Mouse (Mus musculus) stomach, embryonic 15.5 days (tissue): ENCODE measurements around the gene Arhgef7. TPM values are rescaled to one million over a fixed set of nuclear protein-coding genes. Genes with fewer than 3 reads are reported as not detected.

Source experiments
- ATAC-seq: fragments of 200-750 bp; cut with Nextera tagmentation; 2 replicates; pipeline ENCODE4 v1.8.0; 2017; ENCODE audit warnings: low read depth, moderate number of reproducible peaks, moderate TSS enrichment; ENCODE audit not compliant: insufficient read depth, low FRiP score
- H3K27ac ChIP-seq: fragments of 300-500 bp; sonication (generic); 2 replicates; pipeline ENCODE4 v1.5.1; 2015; ENCODE audit warnings: mild to moderate bottlenecking, inconsistent platforms
- H3K27me3 ChIP-seq: fragments of 300-500 bp; sonication (generic); replicated peaks from 2 replicates; pipeline ENCODE4 v1.6.1; 2015; ENCODE audit warnings: inconsistent platforms
- H3K36me3 ChIP-seq: fragments of 300-500 bp; sonication (generic); 2 replicates; pipeline ENCODE4 v1.6.1; 2015; ENCODE audit warnings: inconsistent platforms
- H3K4me1 ChIP-seq: fragments of 300-500 bp; sonication (generic); 2 replicates; pipeline ENCODE4 v1.6.1; 2015; ENCODE audit warnings: inconsistent platforms
- H3K4me2 ChIP-seq: fragments of 300-500 bp; sonication (generic); 2 replicates; pipeline ENCODE4 v1.6.1; 2015; ENCODE audit warnings: mild to moderate bottlenecking, inconsistent platforms
- H3K4me3 ChIP-seq: fragments of 300-500 bp; sonication (generic); replicated peaks from 2 replicates; pipeline ENCODE4 v1.5.1; 2015; ENCODE audit warnings: inconsistent platforms
- H3K9ac ChIP-seq: fragments of 300-500 bp; sonication (generic); 2 replicates; pipeline ENCODE4 v1.6.1; 2015; ENCODE audit warnings: inconsistent platforms
- H3K9me3 ChIP-seq: fragments of 300-500 bp; sonication (generic); 2 replicates; pipeline ENCODE4 v1.6.1; 2016; ENCODE audit warnings: inconsistent platforms
- WGBS: fragments of 180-500 bp; shearing (Covaris S2); methylation state at CpG from one replicate; pipeline ENCODE4 v1.1.7; 2015; 5-methylcytosine and 5-hydroxymethylcytosine counted together
- polyA plus RNA-seq: library from polyadenylated mRNA; unstranded; fragments of >200 nt; fragmentation: Nextera tagmentation; extraction: Ambion mirVana; gene quantifications from 2 replicates; pipeline ENCODE4 v1.2.1, GENCODE M21; 2015

Arhgef7 gene
- polyA plus RNA-seq, 1 experiment from 2014 or later = 29.3 TPM

- H3K9me3 ChIP-seq = no peaks in the 10 kb centered on the region
- ATAC-seq = no peak
- H3K27ac ChIP-seq = no peak overlapping the region
- no peaks in the 10 kb centered on the region for H3K27me3 ChIP-seq
- H3K36me3 ChIP-seq = no peaks in the 10 kb centered on the region
- H3K4me1 ChIP-seq = peaks cover 3% of the 10 kb centered on the region; the same call in 1 of the 2 replicates
- no peak overlapping the region for H3K4me3 ChIP-seq
- no peak overlapping the region for H3K9ac ChIP-seq
- H3K4me2 ChIP-seq = no peak overlapping the region
- WGBS = 69% methylated on average over 11 of the region's 11 CpGs
Measured at GRCm38 (mm10) chr8:11753155-11753941, 25.8 kb downstream of the Arhgef7 start.

DNA sequence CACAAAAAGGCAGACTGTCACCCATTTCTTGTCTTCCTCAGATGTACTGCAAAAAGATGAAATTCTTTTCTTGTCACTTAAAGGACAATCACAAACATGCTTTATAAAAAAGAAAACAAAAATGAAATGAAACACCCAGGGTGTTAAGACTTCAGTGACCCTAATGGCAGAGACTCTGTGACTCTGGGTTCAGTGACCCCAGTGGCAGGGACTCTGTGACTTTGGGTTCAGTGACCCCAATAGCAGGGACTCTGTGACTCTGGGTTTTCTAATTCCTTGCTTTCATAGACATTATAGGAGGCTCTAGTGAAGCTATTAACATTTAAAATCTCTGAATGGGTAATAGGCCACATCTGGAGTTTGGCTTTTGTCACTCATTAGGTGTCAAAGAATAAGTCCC, 27.2 kb downstream of the Arhgef7 start:
- Histone ChIP-seq H3K4me2 (no peak overlapping the region), H3K9me3 (no peaks in the 10 kb centered on the region), H3K27me3 (no peaks in the 10 kb centered on the region), H3K4me3 (no peak overlapping the region), H3K4me1 (peaks cover 3% of the 10 kb centered on the region), H3K27ac (no peak overlapping the region), H3K36me3 (no peaks in the 10 kb centered on the region), H3K9ac (no peak overlapping the region)
- ATAC-seq = no peak

- Histone ChIP-seq H3K9ac (no peak overlapping the region), H3K27me3 (no peaks in the 10 kb centered on the region), H3K4me1 (peaks cover 3% of the 10 kb centered on the region), H3K27ac (no peak overlapping the region), H3K4me2 (no peak overlapping the region), H3K4me3 (no peak overlapping the region), H3K9me3 (no peaks in the 10 kb centered on the region), H3K36me3 (no peaks in the 10 kb centered on the region)
- ATAC-seq = no peak
- 14% methylated on average over 5 of the region's 5 CpGs for WGBS
Measured at GRCm38 (mm10) chr8:11755873-11756272, 28.4 kb downstream of the Arhgef7 start.

GRCm38 (mm10) chr8:11757568-11758481, 30.3 kb downstream of the Arhgef7 start:
- no peaks in the 10 kb centered on the region for H3K36me3 ChIP-seq
- ATAC-seq = peak; percentile 94
- peak overlapping the region; percentile 93 for H3K4me3 ChIP-seq
- peak overlapping the region; percentile 76 for H3K4me2 ChIP-seq
- peaks cover 3% of the 10 kb centered on the region for H3K4me1 ChIP-seq
- peak overlapping the region; percentile 70 for H3K9ac ChIP-seq
- peak overlapping the region; percentile 91 for H3K27ac ChIP-seq
- 1% methylated on average over 51 of the region's 59 CpGs for WGBS
- no peaks in the 10 kb centered on the region for H3K9me3 ChIP-seq
- H3K27me3 ChIP-seq = no peaks in the 10 kb centered on the region

DNA sequence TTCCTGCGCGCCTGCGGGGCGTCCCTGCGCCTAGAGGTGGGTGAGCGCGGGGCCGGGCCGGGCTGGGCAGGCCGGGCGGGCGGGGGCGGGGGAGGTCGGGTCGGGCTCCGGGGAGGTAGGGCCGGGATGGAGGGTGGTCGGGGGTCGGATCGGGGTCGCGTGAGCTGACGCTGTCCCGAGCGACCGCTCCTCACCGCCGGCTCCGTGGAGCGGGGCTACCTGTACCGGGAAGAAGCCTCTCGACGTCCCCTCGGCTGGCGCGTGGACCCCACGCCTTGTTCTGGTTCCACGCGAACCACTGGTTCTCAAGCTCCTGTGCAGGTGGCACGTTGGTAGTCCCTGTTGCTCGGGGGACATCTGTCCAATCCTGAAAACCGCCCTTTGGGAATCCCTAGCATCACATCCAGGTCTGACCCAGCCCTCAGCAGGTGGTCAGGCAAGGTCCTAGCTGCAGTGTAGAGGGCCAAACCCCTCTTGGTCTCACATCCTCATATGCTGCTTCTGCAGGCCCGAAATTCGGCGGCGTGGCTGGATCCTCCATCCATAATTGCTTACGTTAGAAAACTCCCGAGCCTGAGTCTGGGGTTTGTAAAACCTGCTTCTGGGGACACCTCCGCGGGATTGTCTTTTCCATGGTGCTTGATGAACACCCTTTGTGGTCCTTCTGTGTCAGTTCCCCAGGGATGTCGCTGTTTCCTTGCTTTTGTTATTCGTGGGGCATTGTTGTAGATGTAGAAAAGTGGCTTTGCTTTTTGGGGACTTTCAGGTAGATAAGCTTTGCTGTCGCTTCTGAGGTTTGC, 31.2 kb downstream of the Arhgef7 start:
- under 1% methylated on average over 42 of the region's 53 CpGs for WGBS
- Histone ChIP-seq H3K9me3 (no peaks in the 10 kb centered on the region), H3K4me2 (peak overlapping the region; percentile 76), H3K4me1 (peaks cover 3% of the 10 kb centered on the region), H3K36me3 (no peaks in the 10 kb centered on the region), H3K27ac (peak overlapping the region; percentile 91), H3K4me3 (peak overlapping the region; percentile 93), H3K27me3 (no peaks in the 10 kb centered on the region), H3K9ac (peak overlapping the region; percentile 70)
- peak; percentile 5 for ATAC-seq

- Histone ChIP-seq H3K4me3 (no peak overlapping the region), H3K27ac (no peak overlapping the region), H3K9ac (no peak overlapping the region), H3K9me3 (no peaks in the 10 kb centered on the region), H3K27me3 (no peaks in the 10 kb centered on the region), H3K4me2 (no peak overlapping the region), H3K4me1 (peaks cover 3% of the 10 kb centered on the region), H3K36me3 (no peaks in the 10 kb centered on the region)
- 87% methylated on average over 6 of the region's 6 CpGs for WGBS
- no peak for ATAC-seq
Measured at GRCm38 (mm10) chr8:11761551-11761950, 34.0 kb downstream of the Arhgef7 start.

GRCm38 (mm10) chr8:11762048-11762447, 34.5 kb downstream of the Arhgef7 start:
- Histone ChIP-seq H3K4me2 (no peak overlapping the region), H3K27me3 (no peaks in the 10 kb centered on the region), H3K9ac (no peak overlapping the region), H3K9me3 (no peaks in the 10 kb centered on the region), H3K4me3 (no peak overlapping the region), H3K4me1 (peaks cover 3% of the 10 kb centered on the region), H3K36me3 (no peaks in the 10 kb centered on the region), H3K27ac (no peak overlapping the region)
- WGBS = 83% methylated on average over 5 of the region's 5 CpGs
- no peak for ATAC-seq

DNA sequence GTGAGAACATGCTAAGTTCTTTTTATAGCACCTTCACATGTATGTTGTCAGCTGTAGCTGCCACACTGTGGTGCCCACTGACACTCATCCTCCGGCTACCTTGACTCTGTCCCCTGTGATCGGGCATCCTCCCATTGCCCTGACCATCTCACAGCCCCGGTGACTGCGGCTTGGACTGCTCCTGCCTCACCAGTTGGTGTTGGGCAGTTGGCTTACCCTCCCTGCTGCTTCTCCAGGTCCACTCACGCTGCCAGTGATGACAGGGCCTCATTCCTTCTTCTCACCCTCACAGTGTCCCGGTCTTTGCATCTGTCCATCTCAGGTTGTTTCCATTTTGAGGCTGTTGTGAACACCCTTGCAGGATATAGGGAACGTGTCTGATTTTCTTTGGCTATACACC, 35.3 kb downstream of the Arhgef7 start:
- Histone ChIP-seq H3K9me3 (no peaks in the 10 kb centered on the region), H3K27me3 (no peaks in the 10 kb centered on the region), H3K4me3 (no peak overlapping the region), H3K27ac (no peak overlapping the region), H3K4me1 (no peaks in the 10 kb centered on the region; the same call in 1 of the 2 replicates), H3K36me3 (no peaks in the 10 kb centered on the region), H3K9ac (no peak overlapping the region), H3K4me2 (no peak overlapping the region)
- ATAC-seq = no peak
- WGBS = 85% methylated on average over 7 of the region's 7 CpGs

GRCm38 (mm10) chr8:11767213-11767840, 39.8 kb downstream of the Arhgef7 start:
- no peak overlapping the region for H3K4me2 ChIP-seq
- no peak overlapping the region for H3K27ac ChIP-seq
- H3K9me3 ChIP-seq = no peaks in the 10 kb centered on the region
- H3K4me1 ChIP-seq = no peaks in the 10 kb centered on the region
- H3K4me3 ChIP-seq = no peak overlapping the region
- no peaks in the 10 kb centered on the region for H3K36me3 ChIP-seq
- ATAC-seq = no peak; the same call in 1 of the 2 replicates
- 78% methylated on average over 5 of the region's 5 CpGs for WGBS
- no peak overlapping the region for H3K9ac ChIP-seq
- H3K27me3 ChIP-seq = no peaks in the 10 kb centered on the region

DNA sequence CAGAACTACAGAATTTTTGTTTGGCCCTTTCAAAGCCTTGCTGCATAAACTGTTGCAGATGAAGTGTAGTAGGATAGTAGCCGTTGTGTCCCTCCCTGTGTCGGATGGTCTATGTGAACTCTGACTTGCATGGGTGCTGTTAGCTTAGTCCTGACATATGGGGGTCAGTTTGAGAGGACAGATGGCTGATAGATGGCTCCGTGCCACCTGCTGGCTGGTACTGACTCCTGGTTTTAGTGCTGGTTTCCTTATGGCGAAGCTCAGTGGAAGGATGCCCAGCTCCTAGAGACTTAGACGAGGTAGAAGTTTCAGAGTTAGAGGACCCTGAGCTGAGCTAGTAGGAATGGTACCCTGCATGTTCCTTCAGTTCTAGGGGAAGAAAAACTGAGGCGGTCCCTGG, 42.5 kb downstream of the Arhgef7 start:
- Histone ChIP-seq H3K4me3 (no peak overlapping the region), H3K27me3 (no peaks in the 10 kb centered on the region), H3K9ac (no peak overlapping the region), H3K4me2 (no peak overlapping the region), H3K36me3 (no peaks in the 10 kb centered on the region), H3K27ac (no peak overlapping the region), H3K9me3 (no peaks in the 10 kb centered on the region), H3K4me1 (peaks cover 14% of the 10 kb centered on the region)
- WGBS = 89% methylated on average over 6 of the region's 6 CpGs
- ATAC-seq = no peak

DNA sequence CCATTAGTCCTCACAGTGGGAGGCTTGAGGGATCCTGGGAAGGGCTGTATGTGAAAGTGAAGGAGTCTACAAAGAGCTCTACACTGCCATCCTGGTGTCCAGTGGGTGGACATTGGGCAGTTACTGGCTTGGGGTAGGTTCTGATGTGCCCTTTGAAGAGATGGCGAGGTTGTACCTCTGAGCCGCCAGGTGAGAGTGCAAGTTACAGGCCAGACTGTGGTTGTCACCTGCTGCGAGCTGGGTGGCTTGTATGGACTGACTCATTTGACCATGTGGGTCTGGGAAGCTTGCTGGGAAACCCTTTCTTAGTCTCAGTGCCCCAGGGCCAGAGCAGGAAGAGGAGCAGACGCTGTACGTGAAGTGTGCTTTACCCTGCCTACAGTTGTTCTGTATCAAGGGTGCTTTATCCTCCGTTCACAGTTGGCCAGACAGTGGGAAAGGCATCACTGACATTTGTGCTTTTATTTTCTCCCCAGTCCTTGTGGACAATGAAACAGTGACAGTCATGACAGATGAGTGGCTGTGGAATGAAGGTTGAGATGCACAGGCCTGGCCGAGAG, 43.1 kb downstream of the Arhgef7 start:
- no peaks in the 10 kb centered on the region for H3K27me3 ChIP-seq
- no peak overlapping the region for H3K4me3 ChIP-seq
- H3K36me3 ChIP-seq = no peaks in the 10 kb centered on the region
- no peak overlapping the region for H3K27ac ChIP-seq
- no peak overlapping the region for H3K4me2 ChIP-seq
- H3K4me1 ChIP-seq = peaks cover 20% of the 10 kb centered on the region
- no peaks in the 10 kb centered on the region for H3K9me3 ChIP-seq
- ATAC-seq = no peak
- WGBS = 67% methylated on average over 7 of the region's 7 CpGs
- H3K9ac ChIP-seq = no peak overlapping the region
